Mouse (Mus musculus): ENCODE results near the gene Rps3a1.
A peak's percentile ranks its signal among the peaks of the same experiment; 100 is the strongest.

The Rps3a1 gene

DNA sequence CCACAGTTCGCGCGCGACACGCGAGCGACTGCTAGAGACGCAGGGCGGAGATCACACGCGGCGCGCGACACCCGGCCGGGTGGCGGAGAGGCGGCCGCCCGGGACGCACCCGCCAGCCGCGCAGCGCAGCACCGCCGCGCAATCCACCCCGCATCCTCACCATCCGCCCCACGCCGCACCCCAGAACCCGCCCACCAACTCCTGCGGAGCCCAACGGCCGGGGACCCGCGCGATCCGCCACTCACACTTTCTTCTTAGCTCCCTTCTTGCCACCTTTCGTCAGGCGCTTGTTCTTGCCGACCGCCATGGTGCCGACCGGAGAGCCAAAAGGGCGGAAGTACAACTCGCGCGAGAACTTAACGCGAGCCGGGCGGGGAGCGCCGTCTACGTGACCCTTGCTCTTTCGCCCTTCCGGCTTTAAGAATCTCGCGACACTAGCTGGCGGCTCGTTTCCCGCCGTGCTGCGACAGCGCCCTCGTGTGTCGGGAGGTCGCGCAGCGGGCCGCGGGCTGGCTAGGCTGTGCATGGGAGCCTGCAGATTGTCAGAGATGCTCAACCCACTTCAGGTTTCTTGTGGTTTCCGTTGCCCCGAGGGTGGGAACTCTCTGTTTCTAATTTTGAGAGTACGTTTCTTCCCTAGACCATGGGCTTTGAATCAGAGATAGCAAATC is at the start of gene Rps3a1:
Rps3a1 (minus strand) TSS at position 440 of the 671 bp plus-strand sequence.
- DNase-seq: peak; percentile 98 to 99

GRCm38 (mm10) chr3:86187736-86188389 is 45.4 kb upstream of the Rps3a1 start:
- DNase-seq: no peak

GRCm38 (mm10) chr3:86184546-86184945 is 42.0 kb upstream of the Rps3a1 start:
- no peak for DNase-seq

DNA sequence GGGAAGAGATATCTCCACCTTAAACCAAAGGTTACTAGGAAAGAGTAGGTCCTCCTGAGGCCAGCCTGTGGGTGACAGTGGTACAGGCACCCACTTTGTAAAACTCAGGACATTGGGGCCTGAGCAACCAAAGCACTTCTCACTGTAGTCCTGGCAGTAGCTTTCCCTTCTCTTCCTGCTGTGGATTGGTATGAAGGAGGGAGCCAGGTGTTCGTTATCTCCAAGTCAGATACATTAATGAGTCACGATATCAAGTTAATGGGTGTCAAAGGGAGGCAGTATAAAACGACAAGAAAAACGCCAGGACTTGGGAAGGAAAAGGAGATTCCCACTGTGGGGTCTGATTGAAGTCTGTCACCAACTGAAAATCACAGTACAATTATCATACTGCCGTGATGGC is 38.6 kb upstream of the Rps3a1 start:
- no peak for DNase-seq

GRCm38 (mm10) chr3:86179714-86180113 is 37.2 kb upstream of the Rps3a1 start:
- DNase-seq: no peak

GRCm38 (mm10) chr3:86168841-86169425 is 26.4 kb upstream of the Rps3a1 start:
- no peak for DNase-seq

- DNase-seq: no peak
These were observed 7.0 kb upstream of the Rps3a1 start for GRCm38 (mm10) chr3:86149521-86149920.

DNA sequence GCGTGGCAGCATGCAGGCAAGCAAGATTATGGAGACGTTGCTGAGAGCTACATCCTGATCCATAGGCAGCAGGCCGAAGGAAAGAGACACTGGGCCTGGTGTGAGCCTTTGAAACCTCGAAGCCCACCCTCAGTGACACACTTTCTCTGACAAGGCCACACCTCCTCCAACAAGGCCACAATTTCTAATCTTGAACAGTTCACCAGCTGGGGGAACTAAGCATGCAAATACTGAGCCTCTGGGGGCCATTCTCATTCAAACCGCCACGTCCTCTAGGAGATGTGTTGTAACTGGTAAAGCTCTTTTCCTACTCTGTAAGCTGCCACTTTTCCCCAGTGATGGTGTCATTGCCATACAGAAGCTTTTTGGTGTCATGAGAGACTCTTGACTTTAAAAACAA is 6.6 kb upstream of the Rps3a1 start:
- no peak for DNase-seq

GRCm38 (mm10) chr3:86143343-86143742 is 841 bp upstream of the Rps3a1 start:
- no peak for DNase-seq

GRCm38 (mm10) chr3:86142934-86143317 is 424 bp upstream of the Rps3a1 start:
- no peak for DNase-seq

DNA sequence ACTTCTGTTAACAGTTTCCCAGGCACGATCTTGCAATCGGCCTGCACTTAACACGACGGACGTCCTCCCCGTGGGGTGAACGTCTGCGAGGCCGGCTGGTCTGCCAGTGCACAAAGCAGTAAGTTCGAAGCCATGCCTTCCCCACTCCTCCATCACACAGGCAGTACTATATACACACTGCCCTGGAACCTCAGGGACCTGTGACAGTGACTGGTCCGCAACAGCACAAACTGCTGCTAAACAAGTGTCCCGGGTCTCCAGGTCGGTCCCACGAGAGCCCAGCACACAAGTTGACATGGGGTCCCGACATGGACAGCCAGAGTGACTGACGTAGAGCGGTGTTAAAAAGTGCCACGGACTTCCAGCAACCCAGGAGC is 628 bp downstream of the Rps3a1 start:
- DNase-seq: peak in 1 of 2 experiments; percentile 33

DNA sequence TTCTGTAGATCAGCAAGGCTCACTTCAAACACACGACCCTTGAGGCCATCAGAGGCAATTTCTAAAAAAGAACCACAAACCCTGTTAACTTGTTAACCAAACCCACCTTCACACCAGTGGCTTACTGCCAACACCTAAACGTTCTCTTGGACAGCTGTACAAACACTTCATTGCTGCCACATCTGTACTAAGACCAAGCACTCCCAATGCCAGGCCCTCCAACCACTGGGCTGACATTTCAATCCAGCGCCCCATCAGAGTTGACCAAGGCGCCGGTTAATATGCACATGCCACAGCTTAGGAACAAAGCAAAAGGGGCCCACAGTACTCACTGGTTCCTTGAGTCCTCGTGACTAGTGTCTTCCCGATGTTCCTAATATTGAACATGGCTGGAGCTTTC is 1.1 kb downstream of the Rps3a1 start:
- peak in 1 of 2 experiments; percentile 10 for DNase-seq

- DNase-seq: no peak
These were observed 2.8 kb downstream of the Rps3a1 start for GRCm38 (mm10) chr3:86139660-86140059.

DNA sequence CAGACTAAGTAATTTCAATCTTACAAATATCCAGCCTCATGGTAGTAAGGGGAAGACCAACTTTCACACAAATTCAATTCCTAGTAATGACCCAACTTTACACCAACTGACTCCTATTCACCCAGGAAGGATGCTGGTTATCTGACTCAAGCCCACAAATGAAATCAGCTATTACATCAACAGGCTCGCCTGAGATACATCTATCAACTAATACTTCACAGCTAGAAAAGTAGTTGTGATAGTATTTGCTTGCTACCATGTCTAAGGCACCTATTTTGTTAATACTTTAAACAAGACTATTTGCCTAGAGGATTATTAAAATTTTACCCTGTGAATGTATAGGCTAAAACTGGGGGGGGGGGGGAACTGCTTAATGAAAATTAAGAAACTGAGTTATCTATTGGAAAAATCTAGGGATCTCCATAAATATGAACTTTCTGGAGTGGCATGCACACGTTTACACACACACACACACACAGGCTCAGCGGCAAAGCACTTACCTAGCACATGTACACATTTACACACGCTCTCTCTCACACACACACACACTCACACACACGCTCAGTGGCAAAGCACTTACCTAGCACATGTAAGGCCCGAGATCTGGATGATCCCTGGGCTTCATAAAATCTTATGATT is 5.4 kb downstream of the Rps3a1 start:
- no peak for DNase-seq

DNA sequence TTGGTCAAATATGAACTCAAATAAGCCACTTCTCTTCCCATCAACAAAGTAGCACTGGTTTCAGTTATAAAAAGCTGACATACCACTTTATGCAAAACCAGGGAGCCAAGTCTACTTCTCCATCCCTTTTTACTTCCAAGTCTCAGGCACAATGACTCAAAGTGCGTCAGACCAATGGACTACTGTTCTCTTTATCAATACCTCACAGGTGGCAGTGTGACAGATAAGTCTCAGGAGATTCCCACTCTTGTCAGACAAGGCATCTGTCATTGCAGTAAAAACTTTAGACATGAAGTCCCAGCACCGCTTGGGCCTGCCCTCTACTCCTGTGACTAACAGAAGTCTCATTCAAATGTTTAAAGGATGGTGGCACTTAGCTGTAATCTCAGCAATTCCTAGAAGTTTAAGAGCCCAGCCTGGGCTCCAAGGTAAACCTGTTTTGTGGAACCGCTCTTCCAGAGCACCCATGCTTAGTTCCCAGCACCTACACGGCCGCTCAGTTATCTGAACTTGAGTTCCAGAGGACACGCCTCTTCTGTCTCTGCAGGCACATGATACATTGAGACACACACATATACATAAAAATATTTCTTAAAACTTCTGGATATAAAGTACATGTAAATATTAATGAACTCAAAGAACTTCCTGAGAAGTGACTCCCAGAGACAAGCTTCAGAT is 6.5 kb downstream of the Rps3a1 start:
- no peak for DNase-seq

- no peak for DNase-seq
These were observed 7.4 kb downstream of the Rps3a1 start for GRCm38 (mm10) chr3:86134939-86135638.

GRCm38 (mm10) chr3:86129757-86130156 is 12.7 kb downstream of the Rps3a1 start:
- DNase-seq: peak in 1 of 2 experiments; percentile 76

GRCm38 (mm10) chr3:86123251-86123746 is 19.2 kb downstream of the Rps3a1 start:
- no peak for DNase-seq

DNA sequence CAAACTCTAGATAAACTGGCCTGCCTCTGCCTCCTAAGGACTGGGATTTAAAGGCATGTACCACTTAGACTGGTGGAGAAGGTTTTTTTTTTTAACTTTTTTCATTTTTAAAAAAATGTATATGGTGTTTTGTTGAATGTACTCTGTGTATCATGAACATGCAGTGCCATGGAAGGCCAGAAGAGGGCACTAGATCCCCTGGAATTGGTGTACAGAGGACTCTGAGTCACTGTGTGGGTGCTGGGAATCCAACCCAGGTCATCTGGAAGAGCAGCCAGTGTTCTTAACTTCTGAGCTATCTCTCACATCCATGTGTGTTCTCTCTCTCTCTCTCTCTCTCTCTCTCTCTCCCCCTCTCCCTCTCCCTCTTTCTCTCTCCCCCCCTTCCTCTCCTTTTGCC is 20.3 kb downstream of the Rps3a1 start:
- DNase-seq: no peak

DNA sequence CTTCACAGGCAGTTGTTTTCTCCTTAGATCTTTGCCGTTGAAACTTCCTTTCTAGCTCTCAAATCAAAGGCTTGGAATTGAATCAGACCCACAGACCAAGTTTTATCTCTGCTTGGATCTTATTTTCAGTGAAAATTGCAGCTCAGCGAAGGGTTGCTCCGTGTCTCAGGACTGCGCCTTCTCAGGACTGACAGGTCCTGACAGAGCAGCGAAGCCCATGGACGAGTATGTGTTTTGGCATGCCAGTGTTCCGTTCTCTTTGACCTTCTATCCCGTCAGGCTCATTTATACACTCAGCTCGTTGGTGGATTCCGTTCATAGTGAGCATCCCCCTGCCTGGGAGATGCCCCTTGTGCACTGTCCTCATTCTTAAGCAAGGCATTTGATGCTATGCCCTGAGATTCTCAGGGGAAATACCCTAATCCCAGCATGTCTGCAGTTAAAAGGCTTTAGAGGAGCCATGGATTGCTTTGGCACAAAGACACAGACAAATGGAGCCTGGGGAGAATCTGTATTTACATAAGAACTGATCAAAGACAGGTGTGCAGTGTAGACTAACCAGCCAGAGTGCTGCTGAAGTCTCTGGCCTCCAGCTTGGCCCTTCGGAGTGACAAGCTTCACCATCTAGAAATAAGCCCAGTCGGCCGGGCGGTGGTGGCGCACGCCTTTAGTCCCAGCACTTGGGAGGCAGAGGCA is 23.1 kb downstream of the Rps3a1 start:
- no peak for DNase-seq

DNA sequence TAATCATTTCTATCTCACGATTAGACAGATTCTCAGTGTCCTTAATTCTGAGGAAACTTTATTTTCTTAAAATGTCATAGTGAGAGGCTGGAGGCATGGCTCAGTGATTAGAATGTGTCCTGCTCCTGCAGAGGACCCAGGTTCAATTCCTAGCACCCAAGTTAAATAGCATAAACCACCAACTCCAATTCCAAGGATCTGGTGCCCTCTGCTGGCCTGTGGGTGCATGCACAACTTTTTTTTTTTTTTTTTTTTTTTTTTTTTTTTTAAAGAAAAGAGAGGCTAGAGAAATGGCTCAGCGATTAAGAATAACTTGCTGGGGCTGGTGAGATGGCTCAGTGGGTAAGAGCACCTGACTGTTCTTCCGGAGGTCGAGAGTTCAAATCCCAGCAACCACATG is 25.6 kb downstream of the Rps3a1 start:
- DNase-seq: no peak
